Mouse (Mus musculus): Measurements from ENCODE around the gene Dock9. TPM values are rescaled to one million over a fixed set of nuclear protein-coding genes. Genes with fewer than 3 reads are reported as not detected.

Dock9 gene
- polyA plus RNA-seq, 1 experiment = 2.7 TPM

GRCm38 (mm10) chr14:121654977-121655376 is 142.7 kb downstream of the Dock9 start:
- H3K36me3 ChIP-seq (ENCODE audit: control insufficient read depth, insufficient read depth) = peaks cover 5% of the 10 kb centered on the region
- H3K79me2 ChIP-seq (ENCODE audit: control insufficient read depth, insufficient read depth) = no peaks in the 10 kb centered on the region
- H3K4me3 ChIP-seq (ENCODE audit: insufficient read depth, poor library complexity, severe bottlenecking) = no peak overlapping the region
- TF ChIP-seq USF1 (IDR thresholded peaks at IDR 0.05; ENCODE audit: low read depth) = no peak
- no peak for TF ChIP-seq CEBPB (IDR thresholded peaks at IDR 0.05; ENCODE audit: low read depth)
- no peak for TF ChIP-seq CTCF (IDR thresholded peaks at IDR 0.05; ENCODE audit: control insufficient read depth, insufficient read depth, insufficient read length)
- TF ChIP-seq FOSL1 (IDR thresholded peaks at IDR 0.05; ENCODE audit: insufficient read depth, low read length, poor library complexity, severe bottlenecking) = no peak
- TF ChIP-seq MAX (IDR thresholded peaks at IDR 0.05) = no peak
- TF ChIP-seq MYOD1 (IDR thresholded peaks at IDR 0.05; ENCODE audit: control insufficient read depth, insufficient read length, low read depth) = no peak
- no peak for TF ChIP-seq MYOG (IDR thresholded peaks at IDR 0.05; ENCODE audit: control insufficient read depth, extremely low read depth, insufficient read length)
- no peaks in the 10 kb centered on the region for H3K79me3 ChIP-seq (ENCODE audit: low read depth)
- H3K27me3 ChIP-seq (ENCODE audit: control insufficient read depth, insufficient read depth, insufficient read length) = no peaks in the 10 kb centered on the region
- no peak overlapping the region for H3ac ChIP-seq (ENCODE audit: control insufficient read depth, insufficient read length, low read depth)

- H3K4me3 ChIP-seq (ENCODE audit: insufficient read depth, poor library complexity, severe bottlenecking) = no peak overlapping the region
- no peaks in the 10 kb centered on the region for H3K27me3 ChIP-seq (ENCODE audit: control insufficient read depth, insufficient read depth, insufficient read length)
- no peaks in the 10 kb centered on the region for H3K79me2 ChIP-seq (ENCODE audit: control insufficient read depth, insufficient read depth)
- no peaks in the 10 kb centered on the region for H3K79me3 ChIP-seq (ENCODE audit: low read depth)
- no peak overlapping the region for H3ac ChIP-seq (ENCODE audit: control insufficient read depth, insufficient read length, low read depth)
- peaks cover 5% of the 10 kb centered on the region for H3K36me3 ChIP-seq (ENCODE audit: control insufficient read depth, insufficient read depth)
- TF ChIP-seq CTCF (IDR thresholded peaks at IDR 0.05; ENCODE audit: control insufficient read depth, insufficient read depth, insufficient read length) = no peak
- TF ChIP-seq MYOD1 (IDR thresholded peaks at IDR 0.05; ENCODE audit: control insufficient read depth, insufficient read length, low read depth) = no peak
- no peak for TF ChIP-seq MAX (IDR thresholded peaks at IDR 0.05)
- no peak for TF ChIP-seq MYOG (IDR thresholded peaks at IDR 0.05; ENCODE audit: control insufficient read depth, extremely low read depth, insufficient read length)
- TF ChIP-seq CEBPB (IDR thresholded peaks at IDR 0.05; ENCODE audit: low read depth) = no peak
- TF ChIP-seq FOSL1 (IDR thresholded peaks at IDR 0.05; ENCODE audit: insufficient read depth, low read length, poor library complexity, severe bottlenecking) = no peak
- no peak for TF ChIP-seq USF1 (IDR thresholded peaks at IDR 0.05; ENCODE audit: low read depth)
Measured at GRCm38 (mm10) chr14:121654416-121654967, 143.1 kb downstream of the Dock9 start.

GRCm38 (mm10) chr14:121653717-121654116 is 143.9 kb downstream of the Dock9 start:
- Histone ChIP-seq H3ac (ENCODE audit: control insufficient read depth, insufficient read length, low read depth) (no peak overlapping the region), H3K36me3 (ENCODE audit: control insufficient read depth, insufficient read depth) (peaks cover 5% of the 10 kb centered on the region), H3K79me3 (ENCODE audit: low read depth) (no peaks in the 10 kb centered on the region), H3K79me2 (ENCODE audit: control insufficient read depth, insufficient read depth) (no peaks in the 10 kb centered on the region), H3K27me3 (ENCODE audit: control insufficient read depth, insufficient read depth, insufficient read length) (no peaks in the 10 kb centered on the region), H3K4me3 (ENCODE audit: insufficient read depth, poor library complexity, severe bottlenecking) (no peak overlapping the region)
- no peak for TF ChIP-seq CTCF (IDR thresholded peaks at IDR 0.05; ENCODE audit: control insufficient read depth, insufficient read depth, insufficient read length)
- TF ChIP-seq MYOG (IDR thresholded peaks at IDR 0.05; ENCODE audit: control insufficient read depth, extremely low read depth, insufficient read length) = no peak
- no peak for TF ChIP-seq CEBPB (IDR thresholded peaks at IDR 0.05; ENCODE audit: low read depth)

GRCm38 (mm10) chr14:121653241-121653640 is 144.4 kb downstream of the Dock9 start:
- H3K27me3 ChIP-seq (ENCODE audit: control insufficient read depth, insufficient read depth, insufficient read length) = no peaks in the 10 kb centered on the region
- no peaks in the 10 kb centered on the region for H3K79me2 ChIP-seq (ENCODE audit: control insufficient read depth, insufficient read depth)
- no peaks in the 10 kb centered on the region for H3K79me3 ChIP-seq (ENCODE audit: low read depth)
- no peak overlapping the region for H3ac ChIP-seq (ENCODE audit: control insufficient read depth, insufficient read length, low read depth)
- TF ChIP-seq MYOD1 (IDR thresholded peaks at IDR 0.05; ENCODE audit: control insufficient read depth, insufficient read length, low read depth) = no peak
- no peak for TF ChIP-seq MYOG (IDR thresholded peaks at IDR 0.05; ENCODE audit: control insufficient read depth, extremely low read depth, insufficient read length)
- TF ChIP-seq CTCF (IDR thresholded peaks at IDR 0.05; ENCODE audit: control insufficient read depth, insufficient read depth, insufficient read length) = no peak
- TF ChIP-seq MAX (IDR thresholded peaks at IDR 0.05) = no peak
- no peak for TF ChIP-seq CEBPB (IDR thresholded peaks at IDR 0.05; ENCODE audit: low read depth)
- TF ChIP-seq USF1 (IDR thresholded peaks at IDR 0.05; ENCODE audit: low read depth) = no peak
- no peak for TF ChIP-seq FOSL1 (IDR thresholded peaks at IDR 0.05; ENCODE audit: insufficient read depth, low read length, poor library complexity, severe bottlenecking)
- H3K4me3 ChIP-seq (ENCODE audit: insufficient read depth, poor library complexity, severe bottlenecking) = no peak overlapping the region
- peaks cover 5% of the 10 kb centered on the region for H3K36me3 ChIP-seq (ENCODE audit: control insufficient read depth, insufficient read depth)

- H3K36me3 ChIP-seq (ENCODE audit: control insufficient read depth, insufficient read depth) = no peaks in the 10 kb centered on the region
- H3K4me3 ChIP-seq (ENCODE audit: insufficient read depth, poor library complexity, severe bottlenecking) = no peak overlapping the region
- TF ChIP-seq USF1 (IDR thresholded peaks at IDR 0.05; ENCODE audit: low read depth) = no peak
- TF ChIP-seq CEBPB (IDR thresholded peaks at IDR 0.05; ENCODE audit: low read depth) = no peak
- TF ChIP-seq FOSL1 (IDR thresholded peaks at IDR 0.05; ENCODE audit: insufficient read depth, low read length, poor library complexity, severe bottlenecking) = no peak
- no peak for TF ChIP-seq MYOG (IDR thresholded peaks at IDR 0.05; ENCODE audit: control insufficient read depth, extremely low read depth, insufficient read length)
- TF ChIP-seq MAX (IDR thresholded peaks at IDR 0.05) = no peak
- no peak for TF ChIP-seq MYOD1 (IDR thresholded peaks at IDR 0.05; ENCODE audit: control insufficient read depth, insufficient read length, low read depth)
- TF ChIP-seq CTCF (IDR thresholded peaks at IDR 0.05; ENCODE audit: control insufficient read depth, insufficient read depth, insufficient read length) = no peak
- H3K27me3 ChIP-seq (ENCODE audit: control insufficient read depth, insufficient read depth, insufficient read length) = no peaks in the 10 kb centered on the region
- H3K79me3 ChIP-seq (ENCODE audit: low read depth) = no peaks in the 10 kb centered on the region
- H3K79me2 ChIP-seq (ENCODE audit: control insufficient read depth, insufficient read depth) = no peaks in the 10 kb centered on the region
- H3ac ChIP-seq (ENCODE audit: control insufficient read depth, insufficient read length, low read depth) = no peak overlapping the region
Measured at GRCm38 (mm10) chr14:121648581-121649060, 149.0 kb downstream of the Dock9 start.

GRCm38 (mm10) chr14:121647693-121648092 is 149.9 kb downstream of the Dock9 start:
- Histone ChIP-seq H3K4me3 (ENCODE audit: insufficient read depth, poor library complexity, severe bottlenecking) (no peak overlapping the region), H3K27me3 (ENCODE audit: control insufficient read depth, insufficient read depth, insufficient read length) (no peaks in the 10 kb centered on the region), H3K79me3 (ENCODE audit: low read depth) (no peaks in the 10 kb centered on the region), H3K79me2 (ENCODE audit: control insufficient read depth, insufficient read depth) (no peaks in the 10 kb centered on the region), H3ac (ENCODE audit: control insufficient read depth, insufficient read length, low read depth) (no peak overlapping the region), H3K36me3 (ENCODE audit: control insufficient read depth, insufficient read depth) (no peaks in the 10 kb centered on the region)
- no peak for TF ChIP-seq MAX (IDR thresholded peaks at IDR 0.05)
- TF ChIP-seq CTCF (IDR thresholded peaks at IDR 0.05; ENCODE audit: control insufficient read depth, insufficient read depth, insufficient read length) = no peak
- TF ChIP-seq MYOG (IDR thresholded peaks at IDR 0.05; ENCODE audit: control insufficient read depth, extremely low read depth, insufficient read length) = no peak
- no peak for TF ChIP-seq MYOD1 (IDR thresholded peaks at IDR 0.05; ENCODE audit: control insufficient read depth, insufficient read length, low read depth)
- TF ChIP-seq FOSL1 (IDR thresholded peaks at IDR 0.05; ENCODE audit: insufficient read depth, low read length, poor library complexity, severe bottlenecking) = no peak
- no peak for TF ChIP-seq CEBPB (IDR thresholded peaks at IDR 0.05; ENCODE audit: low read depth)
- no peak for TF ChIP-seq USF1 (IDR thresholded peaks at IDR 0.05; ENCODE audit: low read depth)

Data from C2C12 (cell line).